Mouse (Mus musculus) E14TG2a.4 (cell line): ENCODE results near the gene Taf1c.

ENCODE experiments used
- CTCF ChIP-seq: conservative IDR thresholded peaks from 2 replicates; pipeline ENCODE4 v1.5.1; 2014; ENCODE audit warnings: low read length
- POU5F1 ChIP-seq: IDR thresholded peaks from 2 replicates; pipeline ENCODE4 v1.6.1; 2014; ENCODE audit warnings: low read length, borderline replicate concordance

DNA sequence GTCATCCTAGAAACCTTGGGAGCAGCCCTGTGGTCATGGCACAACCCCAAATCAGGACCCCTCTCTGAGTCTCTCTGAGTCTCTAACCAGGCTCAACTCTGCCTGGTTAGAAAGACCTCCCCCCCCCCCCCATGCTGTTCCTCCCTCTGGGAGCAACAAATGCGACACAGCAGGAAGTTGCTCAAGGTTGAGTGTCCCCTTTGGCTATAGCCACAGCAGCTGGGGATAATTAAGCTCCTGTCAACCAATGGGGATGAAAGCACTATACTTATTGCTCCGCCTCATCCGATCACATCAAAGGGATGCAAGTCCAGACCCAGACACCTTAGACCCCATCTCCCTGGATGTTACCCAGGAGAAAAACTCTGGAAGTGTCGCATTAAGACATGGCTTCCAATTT, 17.5 kb upstream of the Taf1c start:
- TF ChIP-seq CTCF: no peak
- TF ChIP-seq POU5F1: no peak
